Mouse (Mus musculus) gastrocnemius, postnatal 4 days (tissue): Measurements from ENCODE around the gene Rgs17. TPM values are rescaled to one million over a fixed set of nuclear protein-coding genes. Genes with fewer than 3 reads are reported as not detected.
A peak's percentile ranks its signal among the peaks of the same experiment; 100 is the strongest.

Experiments used
- DNase-seq, 2 experiments: peaks; one replicate each; pipeline ENCODE4 v3.0.0; 2021 to 2022; ENCODE audit warnings: low spot score in 2 of 2, mixed read lengths in 2 of 2
- total RNA-seq, 2 experiments: library from RNA; stranded (reverse); gene quantifications; 2 replicates each; pipeline ENCODE4 v1.2.3; 2021

Rgs17 gene
- total RNA-seq, 2 experiments from 2014 or later: 0.31 to 0.37 TPM

DNA sequence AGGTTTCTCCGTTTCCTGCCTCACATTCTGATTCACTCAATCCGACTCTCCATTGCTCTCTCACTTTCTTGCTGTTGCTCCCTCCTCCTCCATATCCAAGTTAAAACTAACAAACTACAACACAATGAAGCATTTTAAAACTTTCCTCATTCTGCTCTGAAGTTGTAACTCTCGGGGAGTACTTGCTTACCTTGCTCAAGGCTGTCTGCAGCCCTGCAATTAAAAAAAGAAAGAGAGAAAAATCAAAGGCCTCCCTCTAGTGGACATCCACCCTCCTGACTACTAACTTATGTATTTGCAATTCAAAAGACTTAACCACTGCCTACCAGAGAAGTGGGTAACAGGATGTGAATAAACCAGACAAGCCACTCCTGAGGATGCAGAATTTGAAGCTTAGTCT lies 97.4 kb downstream of the Rgs17 start:
- peak in 1 of 2 experiments; percentile 14 for DNase-seq

DNA sequence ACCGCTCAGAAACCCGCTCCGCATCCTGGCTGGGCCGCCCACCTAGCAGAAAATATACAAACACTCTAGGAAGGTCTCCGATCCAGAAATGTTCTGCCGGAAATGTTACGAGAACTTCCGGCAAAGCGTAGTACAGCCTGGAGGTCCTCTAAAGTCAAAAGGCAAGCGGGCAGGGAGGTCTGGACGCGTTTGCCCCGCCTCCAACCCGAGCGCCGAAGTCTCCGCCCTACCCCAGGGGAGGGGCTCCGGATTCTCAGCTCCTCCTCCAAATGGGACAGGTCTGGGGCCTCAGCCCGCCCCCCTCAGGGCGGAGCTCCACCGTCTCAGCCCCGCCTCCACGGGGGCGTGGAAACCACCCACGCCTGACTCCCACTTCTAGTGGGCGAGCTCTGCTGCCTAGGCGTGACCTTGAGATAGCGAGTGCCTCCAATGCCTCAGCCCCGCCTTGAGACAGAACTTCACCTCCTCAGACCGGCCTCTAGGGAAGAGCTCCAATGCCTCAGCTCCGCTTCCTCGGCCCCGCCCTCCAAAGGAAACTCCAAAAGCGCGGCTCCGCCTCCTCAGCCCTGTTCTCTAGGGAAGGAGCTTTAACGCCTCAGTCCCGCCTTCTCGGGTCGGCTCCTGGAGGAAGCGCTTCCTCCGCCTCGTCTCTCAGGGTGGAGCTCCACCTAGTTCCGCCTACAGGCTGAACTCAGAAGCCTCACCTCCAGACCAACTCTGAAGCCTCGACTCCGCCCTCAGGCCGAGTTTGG lies 98.3 kb downstream of the Rgs17 start, which contains the start of gene Mtrf1l:
Gene Mtrf1l (minus strand): TSS at position 171 of the 752 bp plus-strand sequence.
- peak; percentile 92 to 97 for DNase-seq

DNA sequence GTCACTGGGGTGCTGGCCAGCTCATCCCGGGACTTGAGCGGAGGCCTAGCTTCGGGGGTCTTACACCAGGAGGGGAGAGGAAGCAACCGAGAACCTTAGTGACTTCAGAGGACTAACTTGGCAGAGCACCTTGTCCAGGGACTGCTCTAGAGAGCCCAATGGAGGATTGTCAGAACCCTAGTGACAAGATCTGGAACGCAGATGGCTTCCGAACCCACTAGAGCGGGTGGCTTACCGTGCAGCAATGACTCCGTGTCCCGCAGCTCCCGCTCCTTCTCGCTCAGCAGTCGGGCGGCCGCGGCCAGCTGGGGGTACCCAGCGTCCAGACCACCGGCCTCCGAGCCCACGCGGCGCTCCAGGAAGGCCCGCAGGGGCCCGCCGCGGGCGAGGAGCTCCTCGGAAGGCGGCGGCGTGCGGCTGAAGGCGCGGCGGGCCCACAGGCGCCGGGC lies 98.9 kb downstream of the Rgs17 start:
- DNase-seq: no peak

DNA sequence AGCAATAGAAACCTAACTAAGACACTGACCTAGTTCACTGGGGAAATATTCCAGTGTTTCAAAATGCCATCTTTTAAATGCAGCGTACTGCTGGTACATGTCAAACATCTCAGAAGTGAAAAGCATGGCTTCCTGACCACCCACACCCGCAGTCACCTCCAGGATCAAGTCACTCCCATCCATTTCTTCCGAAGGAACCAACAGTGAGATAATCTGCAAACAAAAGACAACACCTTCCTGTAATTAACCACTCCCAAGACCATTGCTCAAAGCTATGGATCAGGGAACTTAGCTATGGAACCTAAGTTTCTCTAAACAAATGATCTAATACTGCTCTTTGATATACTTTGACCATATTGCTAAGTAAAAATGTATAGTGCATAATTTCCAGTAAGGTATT lies 103.4 kb downstream of the Rgs17 start:
- no peak for DNase-seq

DNA sequence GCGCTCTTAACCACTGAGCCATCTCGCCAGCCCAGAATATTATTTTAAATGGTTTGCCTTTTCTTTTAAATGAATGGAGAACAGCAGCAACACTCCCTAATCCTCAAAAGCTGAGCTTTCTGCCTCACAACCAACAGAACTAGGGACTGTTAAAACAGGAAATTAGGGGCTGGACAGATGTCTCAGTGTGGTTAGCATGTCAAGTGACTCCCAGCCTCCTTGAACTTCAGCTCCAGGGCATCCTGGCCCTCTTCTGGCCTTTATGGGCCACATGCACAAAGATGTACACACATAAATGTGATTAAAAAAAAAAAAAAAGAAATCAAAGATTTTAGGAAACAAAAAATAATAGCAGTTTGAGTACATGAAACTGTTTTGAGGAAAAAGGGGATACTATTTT lies 106.2 kb downstream of the Rgs17 start:
- no peak for DNase-seq

DNA sequence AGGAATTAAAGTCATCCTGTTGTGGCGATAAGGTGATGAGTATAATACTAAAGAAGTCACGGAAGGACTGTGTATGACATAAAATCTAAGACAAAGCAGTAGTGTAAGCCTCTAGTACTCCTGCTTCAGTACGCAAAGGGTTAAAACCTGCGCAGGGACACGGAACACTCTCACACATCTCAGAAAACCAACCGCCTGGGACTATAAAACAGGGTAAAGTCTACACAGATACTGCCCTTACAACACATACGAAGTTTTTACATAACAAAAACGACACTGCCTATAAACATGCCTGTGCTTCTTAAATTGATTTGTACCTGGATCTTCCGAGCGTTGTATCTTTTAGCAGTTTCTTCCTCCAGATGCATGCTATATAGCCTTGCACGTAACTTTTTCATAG lies 108.5 kb downstream of the Rgs17 start:
- DNase-seq: no peak

DNA sequence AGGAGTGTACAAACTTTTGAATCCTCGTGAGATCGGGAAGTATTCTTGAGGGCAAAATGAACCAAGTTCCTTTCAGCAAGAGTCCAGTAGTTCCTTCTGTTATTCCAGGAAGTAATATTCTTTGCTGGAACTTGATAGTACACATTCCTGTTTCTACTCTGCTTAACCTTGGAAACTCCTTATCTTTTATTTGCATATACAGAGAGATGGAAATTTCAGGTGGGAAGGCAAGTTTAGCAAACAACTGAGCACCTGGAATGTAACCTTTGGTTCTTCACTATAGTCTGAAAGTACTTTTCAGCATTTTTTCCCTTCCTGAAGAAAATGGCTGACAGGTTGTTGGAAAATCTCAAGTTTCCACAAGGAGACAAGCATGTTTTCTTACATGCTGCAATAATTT lies 114.5 kb downstream of the Rgs17 start:
- DNase-seq: no peak

DNA sequence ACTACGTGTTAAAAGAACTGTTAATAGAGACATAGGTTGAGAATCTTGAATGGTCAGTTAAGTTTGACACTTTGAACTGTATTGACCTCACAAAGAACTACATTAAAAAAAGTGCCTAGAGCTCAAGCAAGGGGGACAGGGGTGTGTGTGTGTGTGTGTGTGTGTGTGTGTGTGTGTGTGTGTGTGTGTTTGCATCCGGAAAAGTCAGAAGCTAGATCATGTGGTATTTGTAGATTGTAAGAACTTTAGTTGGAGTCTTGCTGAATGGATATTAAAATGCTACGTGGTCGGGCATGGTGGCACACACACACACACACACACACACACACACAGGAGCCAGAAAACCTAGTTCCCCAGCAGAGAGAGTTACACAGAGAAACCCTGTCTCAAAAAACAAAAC lies 115.2 kb downstream of the Rgs17 start:
- DNase-seq: no peak

DNA sequence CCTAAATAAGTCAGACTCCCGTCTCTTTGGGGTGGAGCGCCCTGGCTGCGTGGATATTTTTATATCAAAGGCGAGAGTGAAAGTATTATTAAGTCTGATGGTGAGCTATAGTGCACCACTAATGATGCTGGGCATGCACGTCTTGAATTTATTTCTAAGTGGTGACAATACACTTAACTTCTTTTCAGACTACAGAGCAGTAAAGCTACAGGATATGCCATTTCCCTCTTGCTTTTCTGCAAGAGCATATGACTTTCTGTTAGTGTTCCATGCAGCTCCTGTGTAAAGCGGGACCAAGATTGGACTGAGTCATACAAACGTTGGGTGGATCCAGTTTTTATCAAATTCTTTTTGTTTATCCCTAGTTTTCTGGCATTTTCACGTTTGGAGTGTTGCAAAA lies 115.8 kb downstream of the Rgs17 start:
- DNase-seq: peak in 1 of 2 experiments; percentile 14

DNA sequence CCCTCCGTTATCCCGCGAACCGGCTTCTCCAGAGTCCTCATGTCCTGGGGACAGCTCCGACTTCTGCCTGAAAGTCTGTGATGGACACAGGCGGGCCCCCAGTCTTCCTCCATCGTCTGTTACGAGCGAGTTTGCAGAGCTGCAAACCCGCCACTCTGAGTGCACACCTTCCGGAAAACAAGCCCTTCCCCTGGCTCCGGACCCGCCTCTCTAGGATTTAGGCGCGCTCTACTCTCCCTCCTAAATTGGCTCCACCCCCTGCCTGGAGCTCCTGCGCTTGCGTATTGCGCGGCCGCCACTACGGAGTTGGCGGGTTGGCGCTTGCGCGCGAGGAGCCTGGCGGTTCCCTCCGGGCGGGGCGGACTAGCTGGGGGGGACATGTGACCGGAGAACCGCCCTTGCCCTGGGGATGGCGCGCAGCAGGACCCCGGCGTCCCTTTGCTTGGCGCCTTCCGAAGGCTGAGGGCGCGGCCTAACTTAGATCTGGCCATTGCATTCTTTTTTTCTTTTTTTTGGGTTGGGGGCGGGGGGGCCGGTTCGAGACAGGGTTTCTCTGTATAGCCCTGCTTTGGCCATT lies 116.4 kb downstream of the Rgs17 start:
- DNase-seq: peak; percentile 91 to 97

DNA sequence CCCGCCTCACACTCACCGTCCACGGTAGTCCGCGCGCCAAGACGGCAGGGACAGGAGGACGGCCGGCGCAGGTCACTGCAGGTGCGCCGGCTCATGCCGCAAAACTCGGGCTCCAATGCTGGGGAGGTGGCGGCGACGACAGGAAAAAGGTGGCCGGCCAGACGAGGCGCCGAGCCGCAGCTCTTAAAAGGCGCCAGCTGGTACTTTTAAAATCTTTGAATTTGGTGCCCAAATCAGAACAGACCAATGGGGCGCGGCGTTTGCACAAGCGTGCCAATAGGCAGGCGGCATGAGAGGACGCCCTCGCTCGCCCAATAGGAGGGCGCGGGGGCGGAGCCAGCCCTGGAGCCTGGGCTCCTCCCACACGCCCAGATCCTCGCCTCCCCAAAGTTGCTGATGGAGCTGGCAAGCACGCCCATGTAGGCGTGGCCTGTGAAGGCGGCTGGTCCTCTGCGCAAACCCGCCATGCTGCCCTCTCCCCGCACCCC lies 116.9 kb downstream of the Rgs17 start, which contains the start of gene Fbxo5:
Gene Fbxo5 (minus strand): TSS at position 358 of the 488 bp plus-strand sequence.
- peak; percentile 96 to 98 for DNase-seq

DNA sequence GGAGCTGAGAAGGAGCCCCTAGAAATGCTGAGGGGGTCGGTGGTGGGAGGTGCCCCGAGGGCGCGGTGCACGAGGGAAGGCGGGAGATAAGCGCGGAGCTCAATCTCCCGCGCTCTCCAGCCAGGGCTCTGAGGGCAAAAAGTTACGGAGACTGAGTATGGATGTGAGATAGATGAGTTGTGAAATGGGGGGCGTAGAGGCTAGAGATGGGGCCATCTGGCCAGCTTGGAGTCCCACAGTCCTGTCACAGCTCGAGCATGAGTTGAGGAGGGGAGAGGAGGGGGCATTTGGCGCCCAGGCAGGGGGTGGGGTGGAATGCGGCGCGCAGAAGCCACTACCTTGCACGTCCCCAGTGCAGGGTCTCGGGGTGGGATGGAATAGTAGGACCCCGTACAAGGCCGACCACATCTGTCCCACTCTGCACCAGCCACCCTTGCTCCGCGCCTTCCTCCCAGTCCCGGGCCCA lies 117.5 kb downstream of the Rgs17 start:
- no peak for DNase-seq

DNA sequence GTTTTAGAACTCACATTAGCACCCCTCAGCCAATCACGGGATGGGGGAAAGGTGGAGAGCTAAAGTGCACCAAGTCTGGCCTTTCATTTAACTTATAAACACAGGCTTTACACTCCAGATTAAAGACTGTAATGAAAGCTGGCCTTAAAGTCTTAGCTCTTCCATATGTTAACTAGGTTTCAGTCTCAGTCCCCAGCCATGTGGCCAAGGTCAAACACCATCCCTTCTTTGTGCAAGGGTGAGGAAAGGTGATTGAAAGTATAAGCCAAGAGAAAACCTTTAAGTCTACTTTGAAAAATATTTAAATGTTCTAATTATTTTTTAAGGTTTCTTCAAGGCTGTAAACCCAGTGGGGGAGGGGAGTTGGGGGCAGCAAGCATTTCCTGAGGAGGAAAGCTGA lies 118.5 kb downstream of the Rgs17 start:
- DNase-seq: no peak

DNA sequence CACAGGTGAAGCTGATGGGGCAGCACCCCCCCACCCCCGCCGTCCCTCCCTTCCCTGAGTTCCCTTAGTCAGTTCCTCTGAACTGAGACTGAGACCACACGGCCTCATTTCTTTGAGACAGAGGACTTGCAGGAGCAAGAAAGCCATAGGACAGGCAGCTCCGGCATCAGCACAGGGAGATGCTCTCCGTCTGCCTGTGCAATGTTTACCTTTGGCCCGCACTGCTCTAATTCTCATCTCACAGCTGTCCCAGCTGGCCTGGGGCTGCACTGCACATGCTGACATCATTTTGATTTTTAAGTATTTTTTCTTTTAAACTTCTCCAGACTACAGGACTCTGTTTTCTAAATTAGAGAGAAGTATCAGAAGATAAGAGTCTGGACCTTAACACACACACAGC lies 119.3 kb downstream of the Rgs17 start:
- no peak for DNase-seq

DNA sequence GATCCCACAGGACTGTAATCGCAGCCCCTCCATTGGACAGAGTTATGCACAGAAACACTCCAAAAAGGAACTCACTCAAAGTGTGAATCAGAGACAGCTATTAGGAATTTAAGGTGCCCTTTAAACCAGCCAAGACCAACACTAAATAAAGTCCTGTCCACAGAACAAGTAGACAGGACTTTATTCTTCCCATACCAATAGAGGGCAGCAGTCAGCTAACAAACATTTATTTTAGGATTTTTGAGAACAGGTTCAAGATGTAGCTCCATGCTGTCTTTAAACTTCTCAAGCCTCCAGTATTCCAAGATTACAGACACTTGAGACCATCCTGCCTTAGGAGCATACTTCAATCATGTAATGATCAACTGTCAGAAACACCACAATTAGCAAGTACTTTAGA lies 121.7 kb downstream of the Rgs17 start:
- no peak for DNase-seq

DNA sequence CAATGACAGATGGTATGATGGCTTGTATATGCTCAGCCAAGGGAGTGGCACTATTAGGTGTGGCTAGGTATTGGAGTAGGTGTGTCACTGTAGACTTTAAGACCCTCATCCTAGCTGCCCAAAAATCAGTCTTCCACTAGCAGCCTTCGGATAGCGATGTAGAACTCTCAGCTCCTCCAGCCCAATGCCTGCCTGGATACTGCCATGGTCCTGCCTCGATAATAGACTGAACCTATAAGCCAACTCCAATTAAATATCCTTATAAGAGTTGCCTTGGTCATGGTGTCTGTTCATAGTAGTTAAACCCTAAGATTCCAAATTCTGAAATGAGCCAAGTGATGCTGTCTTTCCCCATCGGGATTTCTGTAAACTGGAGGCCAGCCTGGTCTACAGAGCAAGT lies 124.1 kb downstream of the Rgs17 start:
- no peak for DNase-seq

DNA sequence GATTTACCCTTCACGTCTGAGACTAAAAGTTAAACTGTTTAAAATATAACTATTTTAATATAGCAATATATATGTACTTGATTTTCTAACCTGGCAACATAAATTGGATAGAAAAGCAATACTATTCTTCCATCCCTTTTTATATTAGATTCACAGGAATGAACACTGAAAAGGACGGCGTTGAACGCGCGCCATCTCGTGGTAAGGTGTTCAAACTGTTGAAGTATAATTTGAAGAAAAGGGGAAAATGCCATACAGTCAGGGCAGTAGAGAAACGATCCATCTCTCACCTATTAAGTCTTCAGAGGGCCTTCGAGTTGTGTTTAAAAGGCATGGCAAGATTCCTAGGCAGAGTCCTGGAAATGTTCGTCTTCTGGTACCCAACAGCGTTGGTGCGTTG lies 131.5 kb downstream of the Rgs17 start:
- peak in 1 of 2 experiments; percentile 44 for DNase-seq

DNA sequence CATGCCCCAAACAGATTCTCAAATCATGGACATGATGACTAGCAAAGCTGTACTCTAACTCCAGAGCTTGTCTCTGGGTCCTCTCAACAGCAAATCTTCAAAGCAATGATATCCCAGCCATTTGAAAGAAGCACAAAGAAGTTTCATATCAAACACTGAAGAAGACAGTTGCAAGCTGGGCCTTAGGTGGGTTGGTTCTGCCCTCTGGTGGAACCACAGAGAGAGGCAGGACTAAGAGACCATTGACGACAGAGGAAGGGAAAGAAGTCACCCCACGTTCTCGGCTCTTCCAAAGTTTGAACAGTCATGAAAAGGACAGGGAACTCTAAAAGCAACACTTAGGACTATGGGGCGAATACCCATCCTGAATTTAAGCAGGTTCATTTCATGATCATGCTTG lies 135.3 kb downstream of the Rgs17 start:
- no peak for DNase-seq
